Mouse (Mus musculus) myocyte (in vitro differentiated cells): ENCODE results near the gene Fggy.

Experiments used
- E2F4 ChIP-seq: IDR thresholded peaks from one replicate; pipeline ENCODE4 v1.6.1; 2011; ENCODE audit warnings: mild to moderate bottlenecking, control low read depth, moderate library complexity; ENCODE audit not compliant: insufficient read depth
- MAX ChIP-seq: IDR thresholded peaks from one replicate; pipeline ENCODE4 v1.6.1; 2011; ENCODE audit warnings: low read depth, mild to moderate bottlenecking, control low read depth
- MYOG ChIP-seq, 3 experiments: IDR thresholded peaks; one replicate each; pipeline ENCODE4 v1.6.1; 2011; ENCODE audit warnings: control low read depth in 2 of 3, low read depth in 2 of 3, mild to moderate bottlenecking in 2 of 3; ENCODE audit not compliant: insufficient read length in 2 of 3, control insufficient read depth in 1 of 3, insufficient read depth in 1 of 3
- POLR2A ChIP-seq: IDR thresholded peaks from one replicate; pipeline ENCODE4 v1.6.1; 2011; ENCODE audit warnings: low read depth, mild to moderate bottlenecking, control low read depth, moderate library complexity; ENCODE audit not compliant: insufficient read length
- POLR2AphosphoS2 ChIP-seq: IDR thresholded peaks from one replicate; pipeline ENCODE4 v1.6.1; 2011; ENCODE audit warnings: low read depth, control low read depth; ENCODE audit not compliant: insufficient read length
- REST ChIP-seq: IDR thresholded peaks from one replicate; pipeline ENCODE4 v1.6.1; 2011; ENCODE audit warnings: mild to moderate bottlenecking, control low read depth, moderate library complexity; ENCODE audit not compliant: insufficient read depth, insufficient read length
- SRF ChIP-seq: IDR thresholded peaks from one replicate; pipeline ENCODE4 v1.6.1; 2011; ENCODE audit warnings: low read depth; ENCODE audit not compliant: control insufficient read depth, insufficient read length
- TCF12 ChIP-seq: IDR thresholded peaks from one replicate; pipeline ENCODE4 v1.6.1; 2011; ENCODE audit warnings: mild to moderate bottlenecking, control low read depth; ENCODE audit not compliant: poor library complexity, insufficient read depth, severe bottlenecking
- TCF3 ChIP-seq: IDR thresholded peaks from one replicate; pipeline ENCODE4 v1.6.1; 2011; ENCODE audit warnings: low read depth, control low read depth; ENCODE audit not compliant: insufficient read length
- USF1 ChIP-seq: IDR thresholded peaks from one replicate; pipeline ENCODE4 v1.6.1; 2011; ENCODE audit warnings: low read depth, mild to moderate bottlenecking, control low read depth, moderate library complexity

DNA sequence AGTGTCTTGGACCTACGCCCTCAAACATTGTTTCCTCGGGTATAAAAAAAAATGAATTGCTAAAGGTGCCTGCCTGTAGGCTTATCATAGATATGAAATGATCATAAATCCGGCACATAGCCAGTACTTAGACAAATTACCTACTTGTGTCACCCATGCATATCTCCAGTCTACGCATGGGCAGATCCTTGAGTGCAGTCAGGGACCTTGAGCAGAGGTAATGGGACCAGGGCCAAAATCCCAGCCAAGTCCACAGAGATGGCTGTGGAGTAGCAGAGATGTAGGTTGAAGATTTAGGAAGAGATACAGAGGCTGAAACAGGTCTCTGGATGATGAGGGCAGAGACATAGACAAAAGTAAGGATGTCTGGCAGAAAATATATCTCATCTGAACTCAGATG lies 320.1 kb downstream of the Fggy start:
- TF ChIP-seq USF1 (no peak), POLR2A (no peak), TCF3 (no peak), MAX (no peak), SRF (no peak), E2F4 (no peak), TCF12 (no peak), REST (no peak), POLR2AphosphoS2 (no peak), MYOG (IDR thresholded peaks at IDR 0.05; ENCODE audit: control insufficient read depth in 1 of 3, insufficient read depth in 1 of 3, insufficient read length in 2 of 3, low read depth in 2 of 3) (no peak)
